Mouse (Mus musculus): ENCODE measurements around the gene Snx29. TPM values are rescaled to one million over a fixed set of nuclear protein-coding genes. Genes with fewer than 3 reads are reported as not detected.

Gene Snx29
- total and polyA plus RNA-seq, 3 experiments, result 1.2 to 3.2 (median 3.1) TPM

GRCm38 (mm10) chr16:11468533-11469179, 145.9 kb downstream of the Snx29 start:
- in situ Hi-C loops (cut with MboI; ENCODE audit: low pct_ligation_motif_present, low pct_unique_long_range_greater_than_20kb, low sequenced_read_pairs), result loop anchor here (10.0 to 25.0 kb wide), 2 partner anchors 136 to 444 kb away; partner anchors contain the start of gene Cpped1
- no peaks in the 10 kb centered on the region for H3K9me3 ChIP-seq (replicated peaks; ENCODE audit: low read length)
- H3K79me2 ChIP-seq (replicated peaks; ENCODE audit: control insufficient read depth, extremely low read depth, insufficient read depth, poor library complexity, severe bottlenecking), result no peaks in the 10 kb centered on the region
- H3K4me2 ChIP-seq (ENCODE audit: insufficient read depth, low read depth, poor library complexity, severe bottlenecking), result no peak overlapping the region
- peak; percentile 82 for DNase-seq (ENCODE audit: extremely low read depth)
- H3K4me3 ChIP-seq (replicated peaks in 1 of 3; ENCODE audit: low read depth in 2 of 3, low read length in 2 of 3, poor library complexity in 1 of 3), result no peak overlapping the region
- H3K9ac ChIP-seq (ENCODE audit: insufficient read depth, low read depth), result no peak overlapping the region
- TF ChIP-seq MAFK (IDR thresholded peaks at IDR 0.05; ENCODE audit: insufficient replicate concordance, low read length) (no peak), POLR2AphosphoS2 (IDR thresholded peaks at IDR 0.05; ENCODE audit: low read depth, low read length) (no peak), MAZ (IDR thresholded peaks at IDR 0.05; ENCODE audit: low read depth, low read length) (no peak), SMC3 (IDR thresholded peaks at IDR 0.05; ENCODE audit: low read depth, low read length) (peak; percentile 100), NRF1 (IDR thresholded peaks at IDR 0.05; ENCODE audit: low read depth, low read length) (no peak), BHLHE40 (IDR thresholded peaks at IDR 0.05; ENCODE audit: low read depth, low read length) (no peak), UBTF (IDR thresholded peaks at IDR 0.05; ENCODE audit: low read depth, low read length) (no peak), PAX5 (IDR thresholded peaks at IDR 0.05; ENCODE audit: low read length) (no peak), ZMIZ1 (IDR thresholded peaks at IDR 0.05; ENCODE audit: low read depth, low read length) (no peak), RCOR1 (conservative IDR thresholded peaks at IDR 0.05; ENCODE audit: low read depth, low read length) (no peak), IRF4 (IDR thresholded peaks at IDR 0.05; ENCODE audit: low read depth, low read length) (peak; percentile 42; the same call in 1 of the 2 replicates), ZKSCAN1 (IDR thresholded peaks at IDR 0.05; ENCODE audit: borderline replicate concordance, low read depth, low read length) (no peak), NELFE (IDR thresholded peaks at IDR 0.05; ENCODE audit: low read depth, low read length) (peak; percentile 54; the same call in 1 of the 2 replicates), MEF2A (IDR thresholded peaks at IDR 0.05; ENCODE audit: borderline replicate concordance, low read depth, low read length) (peak; percentile 33; the same call in 1 of the 2 replicates), ZNF384 (IDR thresholded peaks at IDR 0.05; ENCODE audit: low read depth, low read length) (no peak), MYC (IDR thresholded peaks at IDR 0.05; ENCODE audit: low read depth, low read length) (peak; percentile 64; the same call in 1 of the 2 replicates), E2F4 (IDR thresholded peaks at IDR 0.05; ENCODE audit: insufficient replicate concordance, low read depth, low read length) (no peak), USF2 (conservative IDR thresholded peaks at IDR 0.05; ENCODE audit: low read depth, low read length) (no peak), JUND (conservative IDR thresholded peaks at IDR 0.05; ENCODE audit: low read depth, low read length) (no peak), SIN3A (IDR thresholded peaks at IDR 0.05; ENCODE audit: low read length) (peak; percentile 41; the same call in 1 of the 2 replicates), RAD21 (IDR thresholded peaks at IDR 0.05; ENCODE audit: low read depth, low read length) (no peak; the same call in none of the 2 replicates), ETS1 (conservative IDR thresholded peaks at IDR 0.05; ENCODE audit: low read depth, low read length) (no peak), GABPA (IDR thresholded peaks at IDR 0.05; ENCODE audit: insufficient replicate concordance, low read depth, low read length) (no peak), ELF1 (IDR thresholded peaks at IDR 0.05; ENCODE audit: low read depth, low read length) (no peak), CTCF (conservative IDR thresholded peaks at IDR 0.05 in 1 of 2, IDR thresholded peaks at IDR 0.05 in 1 of 2; ENCODE audit: low read depth in 2 of 2, low read length in 2 of 2) (peak; percentile 72 to 99), CHD2 (IDR thresholded peaks at IDR 0.05; ENCODE audit: low read length) (no peak), ZC3H11A (IDR thresholded peaks at IDR 0.05; ENCODE audit: low read depth, low read length) (peak; percentile 95), EP300 (IDR thresholded peaks at IDR 0.05; ENCODE audit: low read length) (no peak), HCFC1 (IDR thresholded peaks at IDR 0.05; ENCODE audit: low read depth, low read length) (no peak), POLR2A (IDR thresholded peaks at IDR 0.05; ENCODE audit: low read depth, low read length) (no peak), MAX (IDR thresholded peaks at IDR 0.05; ENCODE audit: low read length) (no peak)
- H3K4me1 ChIP-seq (ENCODE audit: control insufficient read depth in 1 of 2, insufficient read depth in 2 of 2), result peaks cover 0 to 58% of the 10 kb centered on the region in 2 experiments; a peak in 3 of 4 replicates
- H3K36me3 ChIP-seq (replicated peaks in 1 of 2; ENCODE audit: control insufficient read depth in 1 of 2, insufficient read depth in 1 of 2, low read length in 1 of 2), result no peaks in the 10 kb centered on the region
- no peak overlapping the region for H3K27ac ChIP-seq (ENCODE audit: insufficient read depth, low read depth)
- H3K27me3 ChIP-seq (replicated peaks), result no peaks in the 10 kb centered on the region
- dilution Hi-C loops (cut with MboI; ENCODE audit: extremely low pct_ligation_motif_present, extremely low pct_unique_long_range_greater_than_20kb, low sequenced_read_pairs), result no loop called here

Measured in CH12.LX (cell line).